Mouse (Mus musculus) stomach, postnatal 0 days (tissue): ENCODE results near the gene Pkp4. TPM values are rescaled to one million over a fixed set of nuclear protein-coding genes. Genes with fewer than 3 reads are reported as not detected.
A peak's percentile ranks its signal among the peaks of the same experiment; 100 is the strongest.

ENCODE experiments used
- ATAC-seq: fragments of 200-750 bp; cut with Nextera tagmentation; 2 replicates; pipeline ENCODE4 v1.8.0; 2017; ENCODE audit not compliant: low FRiP score, low TSS enrichment
- DNase-seq: peaks from one replicate; pipeline ENCODE4 v3.0.0-alpha.2; 2016; ENCODE audit warnings: low spot score
- H3K27ac ChIP-seq: fragments of 300-500 bp; sonication (generic); replicated peaks from 2 replicates; pipeline ENCODE4 v1.5.1; 2014; ENCODE audit warnings: mild to moderate bottlenecking, control low read depth
- H3K27me3 ChIP-seq: fragments of 300-500 bp; sonication (generic); 2 replicates; pipeline ENCODE4 v1.6.1; 2014; ENCODE audit warnings: low read length; ENCODE audit not compliant: control insufficient read depth, insufficient read depth
- H3K36me3 ChIP-seq: fragments of 300-500 bp; sonication (generic); 2 replicates; pipeline ENCODE4 v1.6.1; 2014; ENCODE audit warnings: low read length, mixed read lengths; ENCODE audit not compliant: control insufficient read depth, insufficient read depth
- H3K4me1 ChIP-seq: fragments of 300-500 bp; sonication (generic); replicated peaks from 2 replicates; pipeline ENCODE4 v1.6.1; 2014; ENCODE audit warnings: antibody characterized with exemption; ENCODE audit not compliant: control insufficient read depth, insufficient read depth
- H3K4me2 ChIP-seq: fragments of 300-500 bp; sonication (generic); replicated peaks from 2 replicates; pipeline ENCODE4 v1.6.1; 2014; ENCODE audit warnings: low read depth, mild to moderate bottlenecking, control low read depth, moderate library complexity
- H3K4me3 ChIP-seq: fragments of 300-500 bp; sonication (generic); 2 replicates; pipeline ENCODE4 v1.5.1; 2014; ENCODE audit warnings: low read depth, low read length, control low read depth
- H3K9ac ChIP-seq: fragments of 300-500 bp; sonication (generic); 2 replicates; pipeline ENCODE4 v1.6.1; 2014; ENCODE audit warnings: mild to moderate bottlenecking, low read length, control low read depth, mixed read lengths
- H3K9me3 ChIP-seq: fragments of 300-500 bp; sonication (generic); 2 replicates; pipeline ENCODE4 v1.6.1; 2016; ENCODE audit warnings: low read length; ENCODE audit not compliant: control insufficient read depth
- CTCF ChIP-seq: IDR thresholded peaks from 2 replicates; pipeline ENCODE4 v1.5.1; 2016; ENCODE audit warnings: antibody characterized with exemption, low read depth, mild to moderate bottlenecking, moderate library complexity
- EP300 ChIP-seq: optimal IDR thresholded peaks from 2 replicates; pipeline ENCODE3; 2016; ENCODE audit warnings: antibody characterized with exemption
- WGBS: fragments of 180-500 bp; shearing (Covaris S2); extraction: QIAGEN DNeasy Blood & Tissue Kit; methylation state at CpG from one replicate; pipeline ENCODE4 v1.1.7; 2014; 5-methylcytosine and 5-hydroxymethylcytosine counted together
- polyA plus RNA-seq: library from polyadenylated mRNA; unstranded; fragments of >200 nt; fragmentation: Nextera tagmentation; extraction: Ambion mirVana; gene quantifications from 2 replicates; pipeline ENCODE4 v1.2.1, GENCODE M21; 2015

Pkp4 gene
- polyA plus RNA-seq, 1 experiment from 2014 or later, result 16.9 TPM

- no peaks in the 10 kb centered on the region for H3K36me3 ChIP-seq
- no peak for TF ChIP-seq EP300
- no peak for TF ChIP-seq CTCF
- H3K4me1 ChIP-seq, result 0 out of 2 replicates have a peak, but pooled peaks cover 2% of the 10 kb centered on the region
- H3K9me3 ChIP-seq, result no peaks in the 10 kb centered on the region
- WGBS, result 46% methylated on average over 9 of the region's 9 CpGs
- no peak overlapping the region for H3K4me3 ChIP-seq
- no peaks in the 10 kb centered on the region for H3K27me3 ChIP-seq
- no peak overlapping the region for H3K9ac ChIP-seq
- peak overlapping the region; percentile 49 for H3K27ac ChIP-seq
- no peak overlapping the region for H3K4me2 ChIP-seq
- no peak for ATAC-seq
- DNase-seq, result peak; percentile 25
These were observed 9.0 kb downstream of the Pkp4 start for GRCm38 (mm10) chr2:59169572-59170207.

- peak; percentile 59; the same call in 1 of the 2 replicates for ATAC-seq
- no peaks in the 10 kb centered on the region for H3K9me3 ChIP-seq
- no peaks in the 10 kb centered on the region for H3K36me3 ChIP-seq
- no peaks in the 10 kb centered on the region for H3K27me3 ChIP-seq
- peak; percentile 63 for DNase-seq
- H3K9ac ChIP-seq, result no peak overlapping the region
- H3K4me2 ChIP-seq, result no peak overlapping the region
- TF ChIP-seq CTCF (no peak), EP300 (no peak)
- H3K27ac ChIP-seq, result peak overlapping the region; percentile 49; the same call in 1 of the 2 replicates
- WGBS, result 62% methylated on average over 3 of the region's 3 CpGs
- H3K4me1 ChIP-seq, result 0 out of 2 replicates have a peak, but pooled peaks cover 2% of the 10 kb centered on the region
- no peak overlapping the region for H3K4me3 ChIP-seq
These were observed 9.5 kb downstream of the Pkp4 start for GRCm38 (mm10) chr2:59170208-59170589.

DNA sequence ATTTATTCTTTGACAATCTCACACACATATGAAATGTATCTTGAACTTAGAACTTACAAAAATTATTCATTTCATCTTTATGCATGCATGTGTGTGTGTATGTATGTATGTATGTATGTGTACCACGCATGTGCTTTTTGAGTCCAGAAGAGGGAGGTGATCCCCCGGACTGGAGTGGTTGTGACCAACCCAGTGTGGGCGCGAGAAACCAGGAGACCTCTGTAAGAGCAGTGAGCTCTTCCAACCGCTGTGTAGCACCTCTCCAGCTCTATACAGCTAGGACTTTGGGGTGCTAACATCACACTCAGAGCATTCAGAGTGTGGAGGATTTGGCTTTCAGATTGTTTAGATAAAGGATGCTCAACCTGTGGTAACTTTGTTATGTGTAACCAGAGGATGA, 9.9 kb downstream of the Pkp4 start:
- no peak for ATAC-seq
- DNase-seq, result peak; percentile 12
- no peak overlapping the region for H3K4me2 ChIP-seq
- H3K4me3 ChIP-seq, result no peak overlapping the region
- H3K36me3 ChIP-seq, result no peaks in the 10 kb centered on the region
- H3K27me3 ChIP-seq, result no peaks in the 10 kb centered on the region
- H3K9ac ChIP-seq, result no peak overlapping the region
- H3K4me1 ChIP-seq, result 0 out of 2 replicates have a peak, but pooled peaks cover 2% of the 10 kb centered on the region
- H3K9me3 ChIP-seq, result no peaks in the 10 kb centered on the region
- TF ChIP-seq CTCF, result no peak
- no peak for TF ChIP-seq EP300
- H3K27ac ChIP-seq, result 0 out of 2 replicates have a peak overlapping the region, but pooled peaks have one; percentile 5
- WGBS, result 76% methylated on average over 5 of the region's 5 CpGs

DNA sequence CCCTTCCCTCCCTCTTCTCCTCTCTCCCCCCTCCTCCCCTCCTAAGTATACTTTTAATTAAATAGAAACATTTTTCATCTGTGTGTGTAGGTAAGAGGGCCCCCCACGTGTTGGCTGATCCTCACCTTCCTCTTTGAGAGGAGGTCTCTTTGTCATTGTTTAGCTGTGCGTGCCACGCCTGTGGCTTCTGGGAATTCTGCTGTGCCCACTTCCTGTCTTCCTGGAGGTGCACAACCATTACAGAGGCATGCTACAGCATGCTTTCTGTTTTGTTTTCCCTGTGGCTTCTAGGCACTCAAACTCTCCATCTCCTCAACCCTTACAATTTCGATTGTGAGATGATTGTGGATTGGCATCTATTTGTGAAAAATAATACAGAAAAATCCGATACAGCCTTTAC, 10.9 kb downstream of the Pkp4 start:
- TF ChIP-seq CTCF, result no peak
- no peak for TF ChIP-seq EP300
- Histone ChIP-seq H3K36me3 (no peaks in the 10 kb centered on the region), H3K27me3 (no peaks in the 10 kb centered on the region), H3K4me1 (0 out of 2 replicates have a peak, but pooled peaks cover 2% of the 10 kb centered on the region), H3K27ac (peak overlapping the region; percentile 69), H3K4me2 (no peak overlapping the region), H3K4me3 (no peak overlapping the region), H3K9ac (no peak overlapping the region), H3K9me3 (no peaks in the 10 kb centered on the region)
- DNase-seq (peak; percentile 65), ATAC-seq (peak; percentile 28; the same call in 1 of the 2 replicates)
- 53% methylated on average over 5 of the region's 5 CpGs for WGBS

GRCm38 (mm10) chr2:59175926-59176325, 15.3 kb downstream of the Pkp4 start:
- peak overlapping the region; percentile 77 for H3K27ac ChIP-seq
- 67% methylated on average over 6 of the region's 6 CpGs for WGBS
- ATAC-seq, result peak; percentile 66
- TF ChIP-seq CTCF (no peak), EP300 (no peak)
- H3K4me2 ChIP-seq, result peak overlapping the region; percentile 40
- no peaks in the 10 kb centered on the region for H3K36me3 ChIP-seq
- DNase-seq, result peak; percentile 69
- H3K4me1 ChIP-seq, result 0 out of 2 replicates have a peak, but pooled peaks cover 7% of the 10 kb centered on the region
- no peaks in the 10 kb centered on the region for H3K27me3 ChIP-seq
- H3K4me3 ChIP-seq, result no peak overlapping the region
- H3K9ac ChIP-seq, result no peak overlapping the region
- no peaks in the 10 kb centered on the region for H3K9me3 ChIP-seq

DNA sequence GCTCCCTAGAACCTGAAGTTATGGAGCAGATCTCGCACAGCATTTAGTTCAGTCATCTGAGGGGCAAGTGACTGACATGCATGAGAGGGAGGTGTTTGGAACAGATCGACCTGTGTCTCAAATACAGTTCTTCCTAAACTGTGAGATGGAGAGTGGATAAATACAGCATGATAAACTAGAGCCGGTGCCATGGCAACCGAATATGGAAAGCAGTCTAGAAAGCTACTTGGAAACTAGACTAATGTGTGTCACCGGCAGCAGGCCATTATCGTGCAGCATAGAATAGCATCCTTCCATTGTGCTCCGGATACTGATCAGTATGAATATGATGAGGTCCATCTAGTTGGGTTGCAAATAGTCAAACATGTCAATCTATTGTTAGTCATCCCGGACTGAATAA, 17.5 kb downstream of the Pkp4 start:
- no peak overlapping the region for H3K4me2 ChIP-seq
- H3K4me1 ChIP-seq, result 0 out of 2 replicates have a peak, but pooled peaks cover 10% of the 10 kb centered on the region
- no peaks in the 10 kb centered on the region for H3K36me3 ChIP-seq
- DNase-seq, result peak; percentile 14
- H3K9ac ChIP-seq, result no peak overlapping the region
- no peaks in the 10 kb centered on the region for H3K27me3 ChIP-seq
- 63% methylated on average over 8 of the region's 8 CpGs for WGBS
- H3K4me3 ChIP-seq, result no peak overlapping the region
- no peaks in the 10 kb centered on the region for H3K9me3 ChIP-seq
- peak overlapping the region; percentile 19; the same call in 1 of the 2 replicates for H3K27ac ChIP-seq
- TF ChIP-seq EP300 (no peak), CTCF (no peak)
- no peak for ATAC-seq
